Mouse (Mus musculus): ENCODE data around the gene Fam196a. TPM values are rescaled to one million over a fixed set of nuclear protein-coding genes. Genes with fewer than 3 reads are reported as not detected.

Fam196a gene
- polyA plus RNA-seq (2015; fragmentation: Nextera tagmentation; extraction: Ambion mirVana): 10.6 and 10.9 TPM in 2 replicates

DNA sequence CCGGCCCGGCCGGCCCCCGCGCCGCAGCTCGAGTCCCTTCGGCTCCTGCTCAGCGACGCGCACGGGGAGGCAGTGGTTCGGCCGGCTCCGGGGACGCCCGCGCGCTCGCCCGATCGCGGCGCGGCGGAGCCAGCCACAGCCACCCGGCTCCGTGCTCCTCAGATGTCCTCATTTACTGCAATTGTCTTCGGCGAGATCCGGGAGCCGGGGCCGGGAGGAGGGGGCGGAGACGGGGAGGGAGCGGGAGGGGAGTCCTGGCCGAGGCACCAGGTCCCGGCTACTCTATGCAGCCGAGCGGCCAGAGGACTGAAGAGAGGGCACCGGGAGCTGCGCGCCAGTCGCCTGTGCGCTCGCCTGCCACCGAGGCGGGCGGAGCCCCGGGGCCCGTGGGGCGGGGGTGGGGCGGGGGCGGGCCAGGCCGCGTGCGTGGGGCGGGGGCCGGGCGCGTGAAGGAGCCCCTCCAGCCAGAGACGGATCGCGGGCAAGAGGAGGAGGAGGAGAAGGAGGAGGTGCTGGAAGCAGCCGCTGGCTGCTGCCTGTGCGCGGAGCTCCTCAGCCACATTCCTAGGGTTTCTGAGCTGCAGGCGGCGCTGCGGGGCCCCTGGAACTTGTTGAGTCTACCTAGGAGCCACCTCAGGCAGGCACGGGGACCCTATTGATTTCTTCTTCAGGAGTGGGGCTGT, at the start of gene Fam196a:
Gene Fam196a (minus strand): TSS at position 504 of the 683 bp plus-strand sequence.
- peak within 1 kb of the TSS; percentile 83 for H3K9ac ChIP-seq (ENCODE audit: low read depth, low read length)
- ATAC-seq: peak; percentile 93
- under 1% methylated on average over 36 of the region's 71 CpGs for WGBS
- H3K36me3 ChIP-seq (ENCODE audit: control insufficient read depth, insufficient read depth, low read length): no peaks in the 10 kb centered on the region
- H3K4me3 ChIP-seq (ENCODE audit: low read length): peak within 1 kb of the TSS; percentile 53
- H3K4me2 ChIP-seq (ENCODE audit: low read length): peak within 1 kb of the TSS; percentile 89
- no peaks in the 10 kb centered on the region for H3K27me3 ChIP-seq (replicated peaks; ENCODE audit: control insufficient read depth, insufficient read depth, low read length)
- peaks cover 9% of the 10 kb centered on the region; the same call in 1 of the 2 replicates for H3K4me1 ChIP-seq (ENCODE audit: control insufficient read depth, insufficient read depth, low read depth, low read length)
- H3K27ac ChIP-seq (ENCODE audit: low read depth, low read length): peak within 1 kb of the TSS; percentile 72
- no peaks in the 10 kb centered on the region for H3K9me3 ChIP-seq (ENCODE audit: control insufficient read depth, low read length)

DNA sequence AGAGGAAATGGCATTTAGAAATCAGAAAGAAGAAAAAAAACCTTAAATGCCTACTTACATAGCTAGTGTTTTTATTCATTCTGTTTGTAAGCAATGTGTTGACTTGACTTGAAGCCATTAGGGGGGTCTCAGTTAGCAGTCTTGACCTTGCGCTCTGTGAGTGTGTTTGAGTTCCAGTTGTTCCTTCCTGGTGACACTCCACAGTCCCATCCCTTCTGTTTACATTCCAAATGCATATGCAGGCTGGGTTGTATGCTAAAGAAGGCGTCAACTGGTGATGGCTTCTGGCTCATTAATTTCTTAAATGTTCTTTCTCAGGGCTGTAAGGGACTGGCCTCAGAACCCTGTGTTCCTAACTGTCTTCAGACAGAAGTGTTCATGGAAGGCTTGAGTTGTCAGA, 23.4 kb upstream of the Fam196a start:
- WGBS: 82% methylated on average over 2 of the region's 2 CpGs

GRCm38 (mm10) chr7:134960871-134961270, 22.6 kb upstream of the Fam196a start:
- no peaks in the 10 kb centered on the region for H3K36me3 ChIP-seq (ENCODE audit: control insufficient read depth, insufficient read depth, low read length)
- no peak overlapping the region for H3K4me2 ChIP-seq (ENCODE audit: low read length)
- no peaks in the 10 kb centered on the region for H3K27me3 ChIP-seq (replicated peaks; ENCODE audit: control insufficient read depth, insufficient read depth, low read length)
- H3K9me3 ChIP-seq (ENCODE audit: control insufficient read depth, low read length): no peaks in the 10 kb centered on the region
- H3K4me3 ChIP-seq (ENCODE audit: low read length): no peak overlapping the region
- no peak for ATAC-seq
- 69% methylated on average over 4 of the region's 4 CpGs for WGBS
- no peak overlapping the region for H3K9ac ChIP-seq (ENCODE audit: low read depth, low read length)
- H3K4me1 ChIP-seq (ENCODE audit: control insufficient read depth, insufficient read depth, low read depth, low read length): no peaks in the 10 kb centered on the region
- H3K27ac ChIP-seq (ENCODE audit: low read depth, low read length): no peak overlapping the region

More for the DNA sequence above, 23.4 kb upstream of the Fam196a start:
- Histone ChIP-seq H3K36me3 (ENCODE audit: control insufficient read depth, insufficient read depth, low read length) (no peaks in the 10 kb centered on the region), H3K4me3 (ENCODE audit: low read length) (no peak overlapping the region), H3K9me3 (ENCODE audit: control insufficient read depth, low read length) (no peaks in the 10 kb centered on the region), H3K27me3 (replicated peaks; ENCODE audit: control insufficient read depth, insufficient read depth, low read length) (no peaks in the 10 kb centered on the region), H3K4me1 (ENCODE audit: control insufficient read depth, insufficient read depth, low read depth, low read length) (no peaks in the 10 kb centered on the region), H3K4me2 (ENCODE audit: low read length) (no peak overlapping the region), H3K27ac (ENCODE audit: low read depth, low read length) (no peak overlapping the region), H3K9ac (ENCODE audit: low read depth, low read length) (no peak overlapping the region)
- ATAC-seq: no peak

DNA sequence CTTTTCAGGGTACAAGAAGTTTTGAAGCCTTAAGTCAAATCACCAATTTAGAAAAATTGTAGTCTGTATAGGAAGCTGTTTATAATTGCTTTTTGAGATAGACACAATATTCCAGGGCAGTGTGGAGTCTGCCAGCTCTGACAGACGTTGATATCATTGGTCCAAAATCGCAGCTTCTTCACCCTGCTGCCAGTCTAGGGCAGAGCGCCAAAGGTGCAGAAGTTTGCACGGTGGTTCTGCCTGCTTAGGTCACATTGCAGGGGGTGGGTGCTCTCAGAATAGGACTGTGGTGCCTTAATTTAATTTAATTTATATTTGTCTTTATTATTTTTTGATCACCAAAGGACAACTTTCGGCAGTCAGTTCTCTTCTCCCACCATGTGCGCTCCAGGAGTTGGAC, 20.9 kb upstream of the Fam196a start:
- Histone ChIP-seq H3K4me1 (ENCODE audit: control insufficient read depth, insufficient read depth, low read depth, low read length) (no peaks in the 10 kb centered on the region), H3K4me2 (ENCODE audit: low read length) (no peak overlapping the region), H3K4me3 (ENCODE audit: low read length) (no peak overlapping the region), H3K36me3 (ENCODE audit: control insufficient read depth, insufficient read depth, low read length) (no peaks in the 10 kb centered on the region), H3K27me3 (replicated peaks; ENCODE audit: control insufficient read depth, insufficient read depth, low read length) (no peaks in the 10 kb centered on the region), H3K9me3 (ENCODE audit: control insufficient read depth, low read length) (no peaks in the 10 kb centered on the region), H3K9ac (ENCODE audit: low read depth, low read length) (no peak overlapping the region), H3K27ac (ENCODE audit: low read depth, low read length) (no peak overlapping the region)
- ATAC-seq: no peak
- WGBS: 83% methylated on average over 6 of the region's 6 CpGs

DNA sequence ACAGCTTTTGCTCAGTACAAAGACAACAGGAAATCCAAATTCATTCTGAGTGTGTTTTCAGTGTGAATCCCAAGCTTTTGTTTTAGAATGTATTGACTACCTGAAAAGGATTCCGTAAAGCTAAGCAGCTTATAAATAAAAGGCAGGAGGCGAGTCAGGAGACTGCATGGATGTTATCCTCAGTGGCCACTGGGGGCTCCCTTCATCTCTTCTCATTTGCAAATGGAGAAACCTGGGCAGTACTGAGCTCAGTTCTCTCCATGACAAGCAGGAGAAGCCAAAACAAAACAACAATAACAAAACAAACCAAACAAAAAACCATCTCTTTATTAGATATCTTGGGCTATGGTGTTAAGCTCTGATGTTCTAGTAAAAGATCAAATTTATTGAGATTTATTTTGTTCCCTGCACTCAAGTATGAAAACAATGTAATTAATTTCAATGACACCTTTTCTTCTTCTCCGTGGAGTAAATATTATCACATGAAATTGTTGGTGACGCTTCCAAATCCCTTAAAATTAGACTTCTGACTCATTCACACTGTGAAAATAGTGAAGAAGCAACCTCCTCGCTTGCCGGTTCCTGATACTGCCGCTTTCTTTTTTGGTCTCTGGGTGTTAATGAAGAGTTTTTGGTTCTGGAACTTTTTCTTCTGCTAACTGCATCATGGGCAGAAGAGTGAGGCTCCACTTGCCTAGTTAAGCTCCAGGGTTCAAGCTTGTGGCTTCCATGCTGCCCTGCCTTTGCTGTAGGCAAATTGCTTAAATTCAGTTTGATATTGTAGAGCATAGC, 7.9 kb upstream of the Fam196a start:
- Histone ChIP-seq H3K36me3 (ENCODE audit: control insufficient read depth, insufficient read depth, low read length) (no peaks in the 10 kb centered on the region), H3K4me2 (ENCODE audit: low read length) (no peak overlapping the region), H3K27me3 (replicated peaks; ENCODE audit: control insufficient read depth, insufficient read depth, low read length) (no peaks in the 10 kb centered on the region), H3K4me3 (ENCODE audit: low read length) (no peak overlapping the region), H3K9me3 (ENCODE audit: control insufficient read depth, low read length) (no peaks in the 10 kb centered on the region), H3K9ac (ENCODE audit: low read depth, low read length) (no peak overlapping the region), H3K4me1 (ENCODE audit: control insufficient read depth, insufficient read depth, low read depth, low read length) (no peaks in the 10 kb centered on the region), H3K27ac (ENCODE audit: low read depth, low read length) (no peak overlapping the region)
- ATAC-seq: no peak
- 79% methylated on average over 7 of the region's 7 CpGs for WGBS

DNA sequence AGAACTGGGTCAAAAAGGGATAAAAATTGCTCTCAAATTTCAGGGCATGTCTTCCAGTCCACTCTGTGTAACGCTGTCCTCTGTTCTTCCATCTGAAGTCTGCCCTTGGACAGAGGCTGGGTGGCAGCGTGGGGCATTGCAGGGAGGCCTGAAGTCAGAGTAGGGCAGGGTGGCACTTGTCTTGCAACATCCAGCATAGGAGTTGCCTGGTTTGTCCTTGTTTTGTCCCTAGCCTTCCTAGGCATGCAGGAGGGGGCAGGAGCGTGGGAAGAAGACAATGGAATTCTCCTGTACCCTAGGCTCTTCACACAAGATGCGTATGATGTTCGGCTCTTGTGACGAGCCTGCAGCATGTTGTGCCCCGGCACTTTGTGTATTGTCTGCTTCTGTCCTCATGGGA, 5.5 kb upstream of the Fam196a start:
- H3K4me1 ChIP-seq (ENCODE audit: control insufficient read depth, insufficient read depth, low read depth, low read length): peaks cover 1% of the 10 kb centered on the region; the same call in 1 of the 2 replicates
- no peak overlapping the region for H3K27ac ChIP-seq (ENCODE audit: low read depth, low read length)
- H3K4me3 ChIP-seq (ENCODE audit: low read length): no peak overlapping the region
- H3K27me3 ChIP-seq (replicated peaks; ENCODE audit: control insufficient read depth, insufficient read depth, low read length): no peaks in the 10 kb centered on the region
- H3K36me3 ChIP-seq (ENCODE audit: control insufficient read depth, insufficient read depth, low read length): no peaks in the 10 kb centered on the region
- WGBS: 65% methylated on average over 7 of the region's 7 CpGs
- no peak overlapping the region for H3K4me2 ChIP-seq (ENCODE audit: low read length)
- no peak overlapping the region for H3K9ac ChIP-seq (ENCODE audit: low read depth, low read length)
- H3K9me3 ChIP-seq (ENCODE audit: control insufficient read depth, low read length): no peaks in the 10 kb centered on the region
- ATAC-seq: no peak

DNA sequence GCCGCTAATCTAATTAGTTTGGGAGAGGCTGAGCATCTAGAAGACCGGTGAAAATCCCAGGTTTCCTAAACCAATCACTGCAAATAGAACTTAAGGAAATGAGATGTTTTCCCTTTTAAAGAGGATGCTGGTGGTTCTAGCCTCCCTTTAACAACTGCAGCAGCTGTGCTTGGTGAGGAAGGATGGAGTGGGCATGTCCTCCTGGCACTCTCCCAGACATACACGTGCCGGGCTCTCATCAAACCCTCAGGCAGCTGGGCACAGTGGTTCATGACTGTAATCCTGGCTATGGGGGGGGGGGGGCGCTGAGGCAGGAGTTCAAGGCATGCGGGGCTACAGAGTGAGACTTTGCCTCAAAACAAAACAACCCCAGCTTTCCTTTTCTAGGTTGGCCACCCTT, 4.8 kb upstream of the Fam196a start:
- no peak overlapping the region for H3K4me3 ChIP-seq (ENCODE audit: low read length)
- 60% methylated on average over 6 of the region's 6 CpGs for WGBS
- H3K36me3 ChIP-seq (ENCODE audit: control insufficient read depth, insufficient read depth, low read length): no peaks in the 10 kb centered on the region
- no peak overlapping the region for H3K4me2 ChIP-seq (ENCODE audit: low read length)
- no peaks in the 10 kb centered on the region for H3K27me3 ChIP-seq (replicated peaks; ENCODE audit: control insufficient read depth, insufficient read depth, low read length)
- no peak for ATAC-seq
- no peak overlapping the region for H3K9ac ChIP-seq (ENCODE audit: low read depth, low read length)
- peaks cover 5% of the 10 kb centered on the region; the same call in 1 of the 2 replicates for H3K4me1 ChIP-seq (ENCODE audit: control insufficient read depth, insufficient read depth, low read depth, low read length)
- H3K9me3 ChIP-seq (ENCODE audit: control insufficient read depth, low read length): no peaks in the 10 kb centered on the region
- no peak overlapping the region for H3K27ac ChIP-seq (ENCODE audit: low read depth, low read length)

GRCm38 (mm10) chr7:134941891-134942290, 3.7 kb upstream of the Fam196a start:
- no peak overlapping the region for H3K4me3 ChIP-seq (ENCODE audit: low read length)
- no peaks in the 10 kb centered on the region for H3K36me3 ChIP-seq (ENCODE audit: control insufficient read depth, insufficient read depth, low read length)
- WGBS: 95% methylated on average over 6 of the region's 6 CpGs
- no peaks in the 10 kb centered on the region for H3K9me3 ChIP-seq (ENCODE audit: control insufficient read depth, low read length)
- no peak for ATAC-seq
- no peak overlapping the region for H3K9ac ChIP-seq (ENCODE audit: low read depth, low read length)
- peaks cover 5% of the 10 kb centered on the region; the same call in 1 of the 2 replicates for H3K4me1 ChIP-seq (ENCODE audit: control insufficient read depth, insufficient read depth, low read depth, low read length)
- H3K27ac ChIP-seq (ENCODE audit: low read depth, low read length): no peak overlapping the region
- H3K27me3 ChIP-seq (replicated peaks; ENCODE audit: control insufficient read depth, insufficient read depth, low read length): no peaks in the 10 kb centered on the region
- H3K4me2 ChIP-seq (ENCODE audit: low read length): no peak overlapping the region

GRCm38 (mm10) chr7:134937471-134937926, 731 bp downstream of the Fam196a start:
- peak overlapping the region; percentile 89 for H3K4me2 ChIP-seq (ENCODE audit: low read length)
- peak; percentile 48 for ATAC-seq
- peaks cover 9% of the 10 kb centered on the region; the same call in 1 of the 2 replicates for H3K4me1 ChIP-seq (ENCODE audit: control insufficient read depth, insufficient read depth, low read depth, low read length)
- under 1% methylated on average over 34 of the region's 37 CpGs for WGBS
- peak overlapping the region; percentile 53 for H3K4me3 ChIP-seq (ENCODE audit: low read length)
- H3K36me3 ChIP-seq (ENCODE audit: control insufficient read depth, insufficient read depth, low read length): no peaks in the 10 kb centered on the region
- no peaks in the 10 kb centered on the region for H3K27me3 ChIP-seq (replicated peaks; ENCODE audit: control insufficient read depth, insufficient read depth, low read length)
- peak overlapping the region; percentile 83 for H3K9ac ChIP-seq (ENCODE audit: low read depth, low read length)
- no peaks in the 10 kb centered on the region for H3K9me3 ChIP-seq (ENCODE audit: control insufficient read depth, low read length)
- peak overlapping the region; percentile 72 for H3K27ac ChIP-seq (ENCODE audit: low read depth, low read length)

All from hindbrain, embryonic 16.5 days (tissue).